Mouse (Mus musculus): Measurements from ENCODE around the gene Dolpp1. TPM values are rescaled to one million over a fixed set of nuclear protein-coding genes. Genes with fewer than 3 reads are reported as not detected.

Gene Dolpp1
- polyA plus RNA-seq, 1 experiment from 2014 or later, result 47.9 TPM

- Histone ChIP-seq H3K27ac (ENCODE audit: low read depth, low read length) (no peak overlapping the region), H3K9ac (ENCODE audit: low read length) (no peak overlapping the region), H3K9me3 (ENCODE audit: control insufficient read depth, low read length) (no peaks in the 10 kb centered on the region), H3K27me3 (ENCODE audit: control insufficient read depth, insufficient read depth, low read length) (no peaks in the 10 kb centered on the region), H3K4me1 (replicated peaks; ENCODE audit: control insufficient read depth, insufficient read depth, low read length) (peaks cover 33% of the 10 kb centered on the region), H3K4me2 (ENCODE audit: low read depth, low read length, severe bottlenecking) (no peak overlapping the region), H3K36me3 (ENCODE audit: control insufficient read depth, insufficient read depth, low read length) (peaks cover 6% of the 10 kb centered on the region), H3K4me3 (ENCODE audit: low read depth, low read length) (no peak overlapping the region)
- DNase-seq (ENCODE audit: low spot score), result no peak
- WGBS, result 85% methylated on average over 5 of the region's 5 CpGs
- ATAC-seq (replicated peaks; ENCODE audit: low FRiP score), result no peak
These were observed 52.0 kb downstream of the Dolpp1 start for GRCm38 (mm10) chr2:30444006-30444405.

GRCm38 (mm10) chr2:30444450-30444849, 52.4 kb downstream of the Dolpp1 start:
- DNase-seq (ENCODE audit: low spot score) (no peak), ATAC-seq (replicated peaks; ENCODE audit: low FRiP score) (no peak)
- Histone ChIP-seq H3K27me3 (ENCODE audit: control insufficient read depth, insufficient read depth, low read length) (no peaks in the 10 kb centered on the region), H3K4me1 (replicated peaks; ENCODE audit: control insufficient read depth, insufficient read depth, low read length) (peaks cover 33% of the 10 kb centered on the region), H3K4me2 (ENCODE audit: low read depth, low read length, severe bottlenecking) (no peak overlapping the region), H3K9me3 (ENCODE audit: control insufficient read depth, low read length) (no peaks in the 10 kb centered on the region), H3K27ac (ENCODE audit: low read depth, low read length) (no peak overlapping the region), H3K36me3 (ENCODE audit: control insufficient read depth, insufficient read depth, low read length) (peaks cover 3% of the 10 kb centered on the region), H3K9ac (ENCODE audit: low read length) (no peak overlapping the region), H3K4me3 (ENCODE audit: low read depth, low read length) (no peak overlapping the region)

GRCm38 (mm10) chr2:30445312-30445711, 53.3 kb downstream of the Dolpp1 start:
- Histone ChIP-seq H3K27me3 (ENCODE audit: control insufficient read depth, insufficient read depth, low read length) (no peaks in the 10 kb centered on the region), H3K36me3 (ENCODE audit: control insufficient read depth, insufficient read depth, low read length) (no peaks in the 10 kb centered on the region; the same call in 1 of the 2 replicates), H3K4me2 (ENCODE audit: low read depth, low read length, severe bottlenecking) (no peak overlapping the region), H3K9ac (ENCODE audit: low read length) (peak overlapping the region; percentile 7; the same call in 1 of the 2 replicates), H3K4me3 (ENCODE audit: low read depth, low read length) (no peak overlapping the region), H3K27ac (ENCODE audit: low read depth, low read length) (no peak overlapping the region), H3K4me1 (replicated peaks; ENCODE audit: control insufficient read depth, insufficient read depth, low read length) (peaks cover 33% of the 10 kb centered on the region), H3K9me3 (ENCODE audit: control insufficient read depth, low read length) (0 out of 2 replicates have a peak, but pooled peaks cover 4% of the 10 kb centered on the region)
- peak; percentile 62 for DNase-seq (ENCODE audit: low spot score)
- no peak for ATAC-seq (replicated peaks; ENCODE audit: low FRiP score)
- 15% methylated on average over 2 of the region's 2 CpGs for WGBS

- WGBS, result 88% methylated on average over 10 of the region's 10 CpGs
- peaks cover 15% of the 10 kb centered on the region for H3K4me1 ChIP-seq (replicated peaks; ENCODE audit: control insufficient read depth, insufficient read depth, low read length)
- 0 out of 2 replicates have a peak, but pooled peaks cover 4% of the 10 kb centered on the region for H3K9me3 ChIP-seq (ENCODE audit: control insufficient read depth, low read length)
- H3K4me3 ChIP-seq (ENCODE audit: low read depth, low read length), result no peak overlapping the region
- no peaks in the 10 kb centered on the region; the same call in 1 of the 2 replicates for H3K36me3 ChIP-seq (ENCODE audit: control insufficient read depth, insufficient read depth, low read length)
- ATAC-seq (replicated peaks; ENCODE audit: low FRiP score) (no peak), DNase-seq (ENCODE audit: low spot score) (no peak)
- no peak overlapping the region for H3K27ac ChIP-seq (ENCODE audit: low read depth, low read length)
- H3K9ac ChIP-seq (ENCODE audit: low read length), result no peak overlapping the region
- no peak overlapping the region for H3K4me2 ChIP-seq (ENCODE audit: low read depth, low read length, severe bottlenecking)
- H3K27me3 ChIP-seq (ENCODE audit: control insufficient read depth, insufficient read depth, low read length), result no peaks in the 10 kb centered on the region
These were observed 55.1 kb downstream of the Dolpp1 start for GRCm38 (mm10) chr2:30446891-30447826.

GRCm38 (mm10) chr2:30448371-30448770, 56.3 kb downstream of the Dolpp1 start:
- DNase-seq (ENCODE audit: low spot score), result no peak
- Histone ChIP-seq H3K27ac (ENCODE audit: low read depth, low read length) (no peak overlapping the region), H3K4me1 (replicated peaks; ENCODE audit: control insufficient read depth, insufficient read depth, low read length) (peaks cover 4% of the 10 kb centered on the region), H3K4me2 (ENCODE audit: low read depth, low read length, severe bottlenecking) (no peak overlapping the region), H3K9ac (ENCODE audit: low read length) (no peak overlapping the region), H3K27me3 (ENCODE audit: control insufficient read depth, insufficient read depth, low read length) (no peaks in the 10 kb centered on the region), H3K9me3 (ENCODE audit: control insufficient read depth, low read length) (0 out of 2 replicates have a peak, but pooled peaks cover 4% of the 10 kb centered on the region), H3K36me3 (ENCODE audit: control insufficient read depth, insufficient read depth, low read length) (no peaks in the 10 kb centered on the region; the same call in 1 of the 2 replicates), H3K4me3 (ENCODE audit: low read depth, low read length) (no peak overlapping the region)
- 92% methylated on average over 7 of the region's 7 CpGs for WGBS
- no peak for ATAC-seq (replicated peaks; ENCODE audit: low FRiP score)

Small RNA genes lying within 50 kb of the gene (microRNA-seq; reads per million reads assigned to microRNA genes)
- gene Gm47292 (ENCODE audit: insufficient number of aligned reads), result not detected

Other genes starting within 250 kb of the Dolpp1 start
- gene Endog, start 220.8 kb upstream of the Dolpp1 start, polyA plus RNA-seq (2014; fragmentation: Nextera tagmentation; extraction: Ambion mirVana), result 14.4 and 16.4 TPM in 2 replicates
- gene Spout1, start 213.8 kb upstream of the Dolpp1 start, polyA plus RNA-seq (2014; fragmentation: Nextera tagmentation; extraction: Ambion mirVana), result 79.7 and 81.7 TPM in 2 replicates
- gene Kyat1, start 186.4 kb upstream of the Dolpp1 start, polyA plus RNA-seq (2014; fragmentation: Nextera tagmentation; extraction: Ambion mirVana), result 8.4 and 9.6 TPM in 2 replicates
- 50.7 and 54.5 TPM in 2 replicates for gene Lrrc8a, start 154.5 kb upstream of the Dolpp1 start, polyA plus RNA-seq (2014; fragmentation: Nextera tagmentation; extraction: Ambion mirVana)
- 0.20 and 0.28 TPM in 2 replicates for gene Gm28035, start 151.7 kb upstream of the Dolpp1 start, polyA plus RNA-seq (2014; fragmentation: Nextera tagmentation; extraction: Ambion mirVana)
- gene Phyhd1, start 126.1 kb upstream of the Dolpp1 start, polyA plus RNA-seq (2014; fragmentation: Nextera tagmentation; extraction: Ambion mirVana), result 3.8 and 3.9 TPM in 2 replicates
- not detected in 2 replicates for gene Gm28038, start 111.2 kb upstream of the Dolpp1 start, polyA plus RNA-seq (2014; fragmentation: Nextera tagmentation; extraction: Ambion mirVana)
- gene Dolk, start 105.9 kb upstream of the Dolpp1 start, polyA plus RNA-seq (2014; fragmentation: Nextera tagmentation; extraction: Ambion mirVana), result 26.2 and 26.3 TPM in 2 replicates
- gene Nup188, start 105.9 kb upstream of the Dolpp1 start, polyA plus RNA-seq (2014; fragmentation: Nextera tagmentation; extraction: Ambion mirVana), result 65.8 and 67.0 TPM in 2 replicates
- 69.4 and 72.9 TPM in 2 replicates for gene Sh3glb2, start 32.9 kb upstream of the Dolpp1 start, polyA plus RNA-seq (2014; fragmentation: Nextera tagmentation; extraction: Ambion mirVana)
- gene Miga2, start 28.0 kb upstream of the Dolpp1 start, polyA plus RNA-seq (2014; fragmentation: Nextera tagmentation; extraction: Ambion mirVana), result 26.3 and 26.6 TPM in 2 replicates
- gene Crat, start 23.6 kb downstream of the Dolpp1 start, polyA plus RNA-seq (2014; fragmentation: Nextera tagmentation; extraction: Ambion mirVana), result 25.8 and 30.0 TPM in 2 replicates
- gene Ptpa, start 23.8 kb downstream of the Dolpp1 start, polyA plus RNA-seq (2014; fragmentation: Nextera tagmentation; extraction: Ambion mirVana), result 90.0 and 94.5 TPM in 2 replicates
- gene Ier5l, start 82.0 kb downstream of the Dolpp1 start, polyA plus RNA-seq (2014; fragmentation: Nextera tagmentation; extraction: Ambion mirVana), result 3.7 and 8.5 TPM in 2 replicates
- gene Cstad, start 202.8 kb downstream of the Dolpp1 start, polyA plus RNA-seq (2014; fragmentation: Nextera tagmentation; extraction: Ambion mirVana), result 0.57 and 0.71 TPM in 2 replicates